Mouse (Mus musculus) left cerebral cortex, adult 2 months (tissue): ENCODE measurements around the gene Mecom. TPM values are rescaled to one million over a fixed set of nuclear protein-coding genes. Genes with fewer than 3 reads are reported as not detected.
A peak's percentile ranks its signal among the peaks of the same experiment; 100 is the strongest.

ENCODE experiments used
- DNase-seq, 2 experiments: peaks; one replicate each; pipeline ENCODE4 v3.0.0; 2021 to 2022; ENCODE audit warnings: low spot score in 2 of 2, mixed read lengths in 1 of 2; ENCODE audit errors: extremely low spot score in 1 of 2
- H3K27ac ChIP-seq: fragments of 200-600 bp; 2 replicates; pipeline ENCODE4 v1.8.1; 2022
- H3K4me3 ChIP-seq: fragments of 200-600 bp; 2 replicates; pipeline ENCODE4 v1.8.1; 2022
- CTCF ChIP-seq: fragments of 200-600 bp; IDR thresholded peaks from 2 replicates; pipeline ENCODE4 v1.8.1; 2022; ENCODE audit warnings: antibody characterized with exemption, mild to moderate bottlenecking, moderate library complexity
- intact Hi-C: fragments of 180-260 bp; cut with DNase I; formaldehyde crosslinking; loops from one replicate; pipeline ENCODE4 v1.15.1; 2025
- total RNA-seq, 2 experiments: library from RNA; stranded (reverse); gene quantifications; 2 replicates each; pipeline ENCODE4 v1.2.3; 2021

The Mecom gene
- total RNA-seq, 2 experiments from 2014 or later = 2.1 to 4.1 TPM

DNA sequence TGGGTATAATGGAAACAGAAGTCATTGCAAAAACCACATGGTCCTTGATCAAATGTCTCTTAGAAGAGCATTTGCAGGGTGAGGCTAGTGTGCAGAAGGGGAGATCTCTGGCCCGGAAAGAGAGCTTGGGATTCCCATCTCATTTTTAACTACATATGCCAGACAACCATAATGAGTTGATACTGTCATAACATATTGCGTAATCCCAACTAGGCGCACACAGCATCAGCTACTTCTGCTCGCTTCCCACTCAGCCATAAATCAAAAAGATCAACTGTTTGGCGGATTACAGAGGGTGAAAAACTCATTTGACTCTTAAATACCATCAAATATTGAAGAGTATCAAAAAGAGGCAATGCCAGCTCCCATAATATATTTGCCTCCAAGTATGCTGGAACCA is 253.4 kb downstream of the Mecom start:
- DNase-seq = no peak
- no peak overlapping the region for H3K27ac ChIP-seq
- TF ChIP-seq CTCF = no peak
- intact Hi-C loops = no loop called here
- H3K4me3 ChIP-seq = no peak overlapping the region

GRCm38 (mm10) chr3:30286529-30286928 is 261.3 kb downstream of the Mecom start:
- intact Hi-C loops = no loop called here
- no peak for TF ChIP-seq CTCF
- H3K27ac ChIP-seq = no peak overlapping the region
- H3K4me3 ChIP-seq = no peak overlapping the region
- DNase-seq = no peak

DNA sequence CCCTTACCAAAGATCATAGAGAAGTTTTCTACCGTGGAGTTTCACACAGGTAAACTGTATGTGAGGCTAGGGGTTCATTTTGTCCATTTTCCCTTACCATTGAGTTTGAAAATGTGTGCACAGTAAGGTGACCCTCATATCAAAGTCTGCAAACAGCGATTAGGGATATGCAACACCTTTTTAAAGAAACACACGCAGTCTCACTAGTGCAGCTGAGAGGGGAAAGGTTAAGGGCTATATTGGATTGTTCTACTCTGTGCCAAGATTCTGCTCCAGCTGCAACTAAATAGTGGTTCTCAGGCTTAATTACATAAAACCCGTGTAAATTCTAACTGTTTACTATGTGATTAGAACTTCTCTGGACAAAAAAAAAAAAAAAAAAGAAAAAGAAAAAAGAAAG is 263.7 kb downstream of the Mecom start:
- TF ChIP-seq CTCF = no peak
- no peak for DNase-seq
- intact Hi-C loops = no loop called here

DNA sequence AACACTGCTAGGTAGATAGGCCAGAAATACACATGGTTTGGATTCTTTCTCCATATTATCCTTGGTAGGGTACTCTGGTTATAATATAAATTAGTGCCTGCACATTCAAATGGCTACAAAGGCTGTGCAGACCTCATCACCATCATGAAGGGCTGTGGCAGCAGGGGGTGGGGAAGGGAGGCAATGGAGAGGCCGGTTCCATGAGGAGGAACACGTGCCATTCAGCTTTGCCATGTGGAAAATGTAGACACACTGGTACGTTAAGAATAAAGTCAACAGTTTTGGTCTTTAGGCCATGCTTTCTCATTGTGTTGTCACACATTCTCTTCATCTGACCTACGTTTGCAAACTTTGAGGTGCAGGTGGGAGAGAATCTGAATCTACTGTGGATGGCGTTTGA is 264.2 kb downstream of the Mecom start:
- no peak overlapping the region for H3K27ac ChIP-seq
- TF ChIP-seq CTCF = no peak
- no peak for DNase-seq
- intact Hi-C loops = no loop called here
- H3K4me3 ChIP-seq = no peak overlapping the region

More for the DNA sequence above, 263.7 kb downstream of the Mecom start:
- no peak overlapping the region for H3K4me3 ChIP-seq
- H3K27ac ChIP-seq = no peak overlapping the region

DNA sequence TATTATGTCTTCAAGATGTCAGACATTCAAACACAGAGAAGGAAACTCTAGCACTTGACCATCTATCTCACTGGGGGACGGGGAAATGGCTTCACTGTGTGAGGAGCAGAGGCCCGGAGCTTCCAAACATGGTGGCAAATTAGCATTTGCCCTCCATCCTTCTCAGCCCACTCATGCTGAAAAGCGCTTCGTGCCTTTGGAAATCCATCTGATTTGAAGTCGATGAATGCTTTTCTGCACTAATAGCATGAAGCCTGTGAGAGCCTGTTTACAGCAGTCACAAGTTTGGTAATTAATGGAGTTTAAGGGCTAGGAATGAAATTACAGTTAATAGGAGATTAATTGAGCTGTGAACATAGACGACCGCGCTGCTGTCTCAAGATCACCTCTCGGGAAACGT is 270.2 kb downstream of the Mecom start:
- DNase-seq = no peak
- intact Hi-C loops = no loop called here
- H3K4me3 ChIP-seq = no peak overlapping the region
- TF ChIP-seq CTCF = no peak
- H3K27ac ChIP-seq = no peak overlapping the region

- DNase-seq = no peak
- intact Hi-C loops = no loop called here
- H3K4me3 ChIP-seq = no peak overlapping the region
- no peak overlapping the region for H3K27ac ChIP-seq
- TF ChIP-seq CTCF = no peak
Measured at GRCm38 (mm10) chr3:30276099-30276498, 271.7 kb downstream of the Mecom start.

- DNase-seq = no peak
- Histone ChIP-seq H3K4me3 (no peak overlapping the region), H3K27ac (no peak overlapping the region)
- peak; percentile 4; the same call in 1 of the 2 replicates for TF ChIP-seq CTCF
- intact Hi-C loops = no loop called here
Measured at GRCm38 (mm10) chr3:30269253-30269652, 278.6 kb downstream of the Mecom start.

GRCm38 (mm10) chr3:30260945-30261344 is 286.9 kb downstream of the Mecom start:
- H3K4me3 ChIP-seq = no peak overlapping the region
- intact Hi-C loops = no loop called here

GRCm38 (mm10) chr3:30258421-30258820 is 289.4 kb downstream of the Mecom start:
- DNase-seq = no peak
- no peak overlapping the region for H3K27ac ChIP-seq
- TF ChIP-seq CTCF = no peak
- intact Hi-C loops = no loop called here
- H3K4me3 ChIP-seq = no peak overlapping the region

More at GRCm38 (mm10) chr3:30260945-30261344, 286.9 kb downstream of the Mecom start:
- H3K27ac ChIP-seq = no peak overlapping the region
- no peak for TF ChIP-seq CTCF
- no peak for DNase-seq

DNA sequence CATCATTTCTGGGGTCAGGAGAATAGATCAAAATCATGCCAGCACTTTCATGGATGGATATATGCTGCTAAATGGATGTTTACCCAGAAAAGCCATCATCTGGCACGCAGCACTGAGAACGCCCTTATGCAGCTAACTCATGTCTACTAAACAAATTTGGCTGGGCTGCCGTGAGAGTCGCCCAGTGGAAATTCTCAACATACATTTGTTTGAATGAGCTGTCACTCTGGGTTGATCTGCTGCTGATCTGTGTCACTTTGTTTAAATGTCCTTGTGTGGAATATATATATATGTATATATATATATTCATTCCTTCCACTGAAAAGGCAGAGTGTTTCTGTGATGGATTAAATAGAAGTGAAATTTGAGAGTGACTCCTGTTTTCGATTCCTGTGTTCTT is 290.0 kb downstream of the Mecom start:
- TF ChIP-seq CTCF = no peak
- no peak for DNase-seq
- no peak overlapping the region for H3K4me3 ChIP-seq
- no peak overlapping the region for H3K27ac ChIP-seq
- intact Hi-C loops = no loop called here

GRCm38 (mm10) chr3:30256896-30257295 is 290.9 kb downstream of the Mecom start:
- no peak overlapping the region for H3K4me3 ChIP-seq
- TF ChIP-seq CTCF = no peak
- intact Hi-C loops = no loop called here
- DNase-seq = no peak
- no peak overlapping the region for H3K27ac ChIP-seq

GRCm38 (mm10) chr3:30255828-30256227 is 292.0 kb downstream of the Mecom start:
- intact Hi-C loops = no loop called here
- H3K4me3 ChIP-seq = no peak overlapping the region
- no peak for TF ChIP-seq CTCF
- no peak overlapping the region for H3K27ac ChIP-seq
- no peak for DNase-seq

GRCm38 (mm10) chr3:30254451-30254850 is 293.4 kb downstream of the Mecom start:
- intact Hi-C loops = no loop called here
- Histone ChIP-seq H3K4me3 (no peak overlapping the region), H3K27ac (no peak overlapping the region)
- DNase-seq = no peak
- no peak for TF ChIP-seq CTCF

- Histone ChIP-seq H3K4me3 (no peak overlapping the region), H3K27ac (no peak overlapping the region)
- intact Hi-C loops = no loop called here
- TF ChIP-seq CTCF = no peak
- DNase-seq = no peak
Measured at GRCm38 (mm10) chr3:30253714-30254113, 294.1 kb downstream of the Mecom start.
